Mouse (Mus musculus) gastrocnemius, postnatal 14 days (tissue): ENCODE data around the gene Ddx3x. TPM values are rescaled to one million over a fixed set of nuclear protein-coding genes. Genes with fewer than 3 reads are reported as not detected.
A peak's percentile ranks its signal among the peaks of the same experiment; 100 is the strongest.
"Not testable (repeated sequence)": the region's sequence is repeated elsewhere in the genome, so short reads cannot be mapped to it uniquely, and the experiment has no call there.

Experiments
- DNase-seq: peaks from one replicate; pipeline ENCODE4 v3.0.0; 2021; ENCODE audit warnings: mixed read lengths
- intact Hi-C: fragments of 180-260 bp; cut with DNase I; formaldehyde crosslinking; loops from one replicate; pipeline ENCODE4 v1.15.1; 2025; ENCODE audit warnings: low total_unique reads
- long read RNA-seq, 2 experiments: library from polyadenylated mRNA; stranded (forward); transcript quantifications; one replicate each; pipeline ENCODE4 v2.0.0; 2021
- total RNA-seq, 2 experiments: library from RNA; stranded (reverse); gene quantifications; 2 replicates each; pipeline ENCODE4 v1.2.3; 2021

Ddx3x gene
- total RNA-seq, result 100 to 1,000 TPM in 1 of 2 experiments, 10 to 100 TPM in 1; 84.9 to 119 TPM
- long read RNA-seq, experiment 1, full-length matches to known transcripts, result 3 of 8 reads
- long read RNA-seq, experiment 1, partial matches to known transcripts, result 5 of 8 reads
- long read RNA-seq, experiment 1, other reads (novel, unspliced or antisense), result 0 of 8 reads
- long read RNA-seq, experiment 2, full-length matches to known transcripts, result 2 of 12 reads
- long read RNA-seq, experiment 2, partial matches to known transcripts, result 8 of 12 reads
- long read RNA-seq, experiment 2, other reads (novel, unspliced or antisense), result 2 of 12 reads

- intact Hi-C loops, result no loop called here
- DNase-seq, result peak; percentile 94
Observed at GRCm38 (mm10) chrX:13280409-13281328, at the start of gene Ddx3x. Gene Ddx3x, plus strand, starts transcription at chrX:13280970.

DNA sequence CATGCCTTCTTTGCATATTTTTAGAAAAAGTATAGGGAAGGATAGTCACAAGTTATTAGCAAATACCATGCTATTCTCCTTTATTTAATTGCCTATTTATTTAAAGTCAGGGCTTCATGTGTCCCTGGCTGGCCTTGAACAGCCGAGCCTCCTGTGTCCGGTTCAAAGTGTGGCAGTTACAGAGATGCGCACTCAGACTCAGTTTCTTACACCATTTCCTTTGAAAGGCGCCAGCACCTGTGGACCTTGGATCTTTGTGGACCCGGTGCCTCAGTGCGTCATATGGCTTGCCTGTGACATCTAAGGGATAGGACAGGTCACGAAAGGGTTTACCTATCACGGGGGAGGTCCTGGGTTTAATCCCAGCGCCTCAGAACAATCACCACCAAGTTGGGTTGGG lies 49.5 kb upstream of the Ddx3x start:
- intact Hi-C loops, result no loop called here
- DNase-seq, result no peak

- intact Hi-C loops, DNase-seq: not testable (repeated sequence)
Observed at GRCm38 (mm10) chrX:13232834-13233233, 47.9 kb upstream of the Ddx3x start.

DNA sequence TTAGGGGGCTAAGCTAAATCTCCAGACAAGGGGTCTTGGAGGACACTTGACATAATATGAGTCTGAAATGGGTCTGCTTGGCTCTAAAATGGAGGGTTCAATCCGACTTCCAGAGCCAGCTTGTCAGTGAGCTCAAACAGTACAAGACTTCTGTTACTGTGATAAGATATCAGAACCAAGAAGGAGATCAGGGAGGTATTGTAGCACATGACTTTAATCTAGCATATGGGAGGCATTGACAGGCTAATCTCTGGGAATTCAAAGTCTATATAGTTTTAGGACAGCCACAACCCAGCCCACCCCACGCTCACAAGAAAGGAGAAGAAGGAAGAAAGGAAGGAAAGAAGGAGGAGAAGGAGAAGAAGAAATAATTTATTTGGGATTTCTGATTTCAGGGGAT lies 47.1 kb upstream of the Ddx3x start:
- intact Hi-C loops, result no loop called here
- no peak for DNase-seq

GRCm38 (mm10) chrX:13234709-13235108 lies 46.1 kb upstream of the Ddx3x start:
- DNase-seq, result no peak
- intact Hi-C loops, result no loop called here

GRCm38 (mm10) chrX:13236100-13236568 lies 44.6 kb upstream of the Ddx3x start:
- intact Hi-C loops, result no loop called here
- DNase-seq, result no peak

DNA sequence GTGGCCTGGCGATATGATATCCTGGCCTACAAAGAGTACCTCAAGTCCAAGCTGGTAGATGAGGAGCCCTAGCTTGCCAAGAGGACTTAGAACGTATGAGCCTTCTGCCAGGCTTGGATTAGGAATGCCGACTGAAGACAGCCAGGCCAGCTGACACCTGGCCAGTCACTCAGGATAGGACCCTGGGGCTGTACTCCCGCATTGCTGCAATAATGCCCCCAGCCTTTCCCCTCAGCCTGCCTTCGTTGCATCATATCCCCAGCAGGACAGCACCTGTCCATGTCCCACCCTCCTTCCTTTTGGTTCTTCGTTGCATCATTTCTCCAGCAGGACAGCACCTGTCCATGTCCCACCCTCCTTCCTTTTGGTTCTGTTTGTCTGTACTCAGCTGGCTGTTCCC lies 41.3 kb upstream of the Ddx3x start:
- no peak for DNase-seq
- intact Hi-C loops, result no loop called here

DNA sequence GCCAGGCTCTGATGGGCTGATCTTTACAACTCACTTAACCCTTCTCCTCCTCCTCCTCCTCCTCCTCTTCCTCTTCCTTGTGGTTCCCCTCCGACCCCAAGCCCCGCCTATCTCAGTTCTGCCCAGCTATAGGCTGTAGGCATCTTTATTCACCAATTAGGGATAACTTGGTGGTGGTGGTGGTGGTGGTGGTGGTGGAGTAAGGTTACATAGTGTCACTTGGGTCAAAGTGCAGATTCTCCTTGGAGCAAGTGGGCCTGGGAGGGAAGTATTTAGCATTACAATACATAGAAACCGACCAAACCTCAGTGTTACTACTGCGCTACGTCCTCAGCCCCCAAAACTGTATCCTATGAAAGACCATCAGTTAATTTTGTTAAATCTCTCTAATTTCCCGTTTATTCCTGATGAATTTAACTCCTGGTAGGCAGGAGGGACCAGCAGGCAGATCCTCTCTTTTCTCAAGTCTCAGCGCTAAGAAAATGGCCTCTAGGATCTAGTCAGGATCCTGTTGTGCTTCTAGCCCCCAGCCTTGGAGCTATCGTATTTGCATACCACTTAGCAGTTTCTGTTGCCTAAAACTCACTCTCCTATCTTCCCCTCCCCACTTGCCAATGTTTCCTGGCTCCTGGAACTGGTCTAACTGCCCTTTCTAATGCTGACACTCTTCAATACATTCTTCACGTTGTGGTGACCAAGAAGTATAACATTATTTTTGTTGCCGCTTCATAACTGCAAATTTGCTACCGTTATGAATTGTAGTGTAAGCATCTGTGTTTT lies 39.9 kb upstream of the Ddx3x start:
- no peak for DNase-seq

DNA sequence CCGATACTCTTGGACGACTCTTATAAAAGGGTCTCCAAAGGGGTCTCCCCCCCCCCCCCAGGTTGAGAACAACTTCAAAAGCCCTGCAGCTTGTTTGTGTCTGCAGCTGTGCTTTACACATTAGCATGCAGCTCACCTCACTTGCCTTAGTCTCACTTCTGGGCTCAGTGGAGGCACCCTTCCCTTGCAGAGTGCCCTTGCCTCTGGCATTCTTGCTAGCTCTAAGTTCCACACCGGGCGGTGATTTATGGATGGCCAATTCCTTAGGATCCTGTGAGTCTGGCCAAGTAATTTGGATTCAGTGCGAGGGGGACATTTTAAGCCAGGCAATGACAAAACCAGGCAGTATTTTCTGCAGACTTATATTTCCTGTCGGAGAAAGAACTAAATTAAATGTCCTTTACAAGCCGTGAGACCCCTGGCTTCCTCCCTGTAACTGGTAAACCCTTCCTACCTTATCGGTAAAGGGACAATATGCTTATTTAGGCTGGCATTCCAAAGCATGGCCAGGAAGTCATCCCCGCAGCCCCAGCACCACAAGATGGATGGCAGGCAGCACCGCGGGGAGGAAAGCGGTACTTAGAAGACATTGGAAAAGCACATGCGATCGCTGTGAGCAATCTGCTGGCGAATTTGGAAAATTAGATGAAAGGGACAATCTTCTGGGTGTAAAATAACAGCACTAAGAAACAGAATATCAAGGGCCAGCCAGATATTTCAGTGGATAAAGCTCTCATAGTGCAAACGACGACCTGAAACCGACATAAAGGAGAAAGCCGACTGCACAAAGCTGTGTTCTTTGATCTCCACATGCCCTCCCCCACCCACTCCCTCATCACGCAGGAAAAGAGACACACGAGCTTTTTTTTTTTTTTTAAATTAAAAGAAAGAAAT lies 39.1 kb upstream of the Ddx3x start:
- DNase-seq, result no peak
- intact Hi-C loops, result no loop called here

More for the DNA sequence above, 39.9 kb upstream of the Ddx3x start:
- intact Hi-C loops, result no loop called here

DNA sequence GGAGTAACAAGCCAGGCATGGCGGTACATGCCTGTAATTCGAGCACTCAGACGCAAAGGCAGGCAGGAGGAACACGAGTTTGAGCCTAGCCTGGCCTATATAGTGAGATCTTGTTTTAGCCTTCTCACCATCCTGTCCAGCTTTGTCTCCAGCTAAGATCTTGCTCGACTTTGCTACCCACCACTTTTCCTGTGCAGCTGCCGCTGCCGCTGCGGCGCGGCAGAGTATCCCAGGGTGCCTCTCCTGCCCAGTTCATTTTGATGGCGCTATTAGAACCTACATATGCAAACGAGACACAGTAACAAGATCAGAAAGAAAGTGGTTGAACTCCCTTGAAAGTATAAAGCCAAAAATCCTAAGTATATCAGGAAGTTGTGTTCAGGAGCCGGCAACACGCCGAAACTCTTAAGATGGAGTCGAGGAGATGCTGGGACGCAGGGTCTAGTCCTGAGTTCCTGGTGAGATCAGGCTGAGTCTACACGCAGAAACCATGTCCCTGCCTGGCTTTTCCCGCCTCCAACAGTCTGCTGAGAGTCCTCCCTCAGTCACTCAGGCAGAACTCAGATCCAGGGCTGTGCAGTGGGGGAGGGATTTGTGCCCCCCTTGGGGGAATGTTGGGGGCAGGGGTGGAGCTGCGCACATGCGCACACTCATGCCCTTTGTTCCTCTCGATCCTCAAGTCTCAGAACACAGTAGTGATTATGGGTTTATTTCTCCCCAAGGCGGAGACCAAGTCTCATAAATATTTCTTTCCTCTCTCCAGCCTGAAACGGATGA lies 38.3 kb upstream of the Ddx3x start:
- peak; percentile 82 for DNase-seq
- intact Hi-C loops, result no loop called here

GRCm38 (mm10) chrX:13243133-13244123 lies 37.3 kb upstream of the Ddx3x start:
- DNase-seq, result peak; percentile 16
- intact Hi-C loops, result no loop called here

DNA sequence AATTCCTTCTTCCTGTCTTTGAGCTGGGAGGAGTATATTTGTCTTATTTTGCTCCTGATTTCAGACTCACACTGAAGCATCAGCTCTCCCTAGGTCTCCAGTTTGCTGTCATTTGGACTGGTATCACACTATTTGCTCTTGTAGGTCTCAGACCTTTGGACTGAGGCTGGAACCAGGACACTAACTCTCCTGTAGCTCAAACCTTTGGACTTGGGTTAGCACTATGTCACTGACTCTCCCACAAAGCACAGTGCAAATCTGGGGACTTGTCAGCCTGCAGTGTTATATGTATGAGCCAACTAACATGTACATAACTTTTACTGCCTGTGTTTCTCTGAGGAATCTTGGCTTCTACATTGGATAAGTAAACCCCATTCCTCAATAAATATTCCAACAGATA lies 36.2 kb upstream of the Ddx3x start:
- DNase-seq, result no peak
- intact Hi-C loops, result no loop called here

DNA sequence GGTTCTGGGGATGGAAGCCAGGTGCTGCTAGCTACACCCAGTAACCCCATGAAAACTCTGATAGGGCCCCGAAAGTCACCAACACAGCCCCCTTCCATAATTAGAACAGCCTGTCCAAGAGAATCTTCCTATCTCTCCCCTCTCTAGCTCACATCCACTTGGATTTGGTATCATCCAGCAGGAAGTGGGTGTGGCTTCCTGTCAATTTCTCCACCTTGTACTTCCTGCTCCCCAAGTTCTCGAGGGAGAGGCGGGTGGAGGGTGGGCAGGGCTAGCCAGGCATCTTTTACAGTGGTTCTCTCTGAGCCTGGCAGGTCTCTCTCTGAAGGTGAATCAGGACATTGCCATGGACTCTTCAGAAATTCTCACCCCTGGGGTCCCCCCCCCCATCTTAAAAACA lies 35.7 kb upstream of the Ddx3x start:
- DNase-seq, result no peak
- intact Hi-C loops, result no loop called here

GRCm38 (mm10) chrX:13251683-13252082 lies 29.1 kb upstream of the Ddx3x start:
- intact Hi-C loops, result no loop called here
- no peak for DNase-seq

GRCm38 (mm10) chrX:13254273-13254672 lies 26.5 kb upstream of the Ddx3x start:
- intact Hi-C loops, result no loop called here
- no peak for DNase-seq

DNA sequence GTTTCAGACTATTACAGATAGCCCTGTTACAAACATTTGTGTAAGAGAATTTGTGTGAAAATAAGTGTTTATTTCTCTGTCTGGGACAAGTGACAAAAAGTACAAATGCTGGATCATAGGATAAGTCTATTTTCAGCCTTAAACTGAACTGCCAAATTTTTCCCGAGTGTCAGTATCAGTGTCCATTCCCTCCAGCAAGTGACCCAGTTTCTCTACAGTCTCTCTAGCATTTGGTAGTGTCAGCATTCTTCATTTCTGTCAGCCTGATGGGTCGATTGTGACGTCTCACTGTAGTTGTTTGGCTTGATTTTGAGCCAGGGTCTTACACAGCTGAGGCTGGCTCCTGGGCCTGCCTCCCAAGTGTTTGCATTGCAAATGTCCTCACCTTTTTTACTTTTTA lies 17.4 kb upstream of the Ddx3x start:
- intact Hi-C loops, result no loop called here
- no peak for DNase-seq

- intact Hi-C loops, result no loop called here
- no peak for DNase-seq
Observed at GRCm38 (mm10) chrX:13275519-13276137, 5.1 kb upstream of the Ddx3x start.
